Mouse (Mus musculus): ENCODE data around the gene Olfr1043.
"Not testable (repeated sequence)": the region's sequence is repeated elsewhere in the genome, so short reads cannot be mapped to it uniquely, and the experiment has no call there.

The Olfr1043 gene

DNA sequence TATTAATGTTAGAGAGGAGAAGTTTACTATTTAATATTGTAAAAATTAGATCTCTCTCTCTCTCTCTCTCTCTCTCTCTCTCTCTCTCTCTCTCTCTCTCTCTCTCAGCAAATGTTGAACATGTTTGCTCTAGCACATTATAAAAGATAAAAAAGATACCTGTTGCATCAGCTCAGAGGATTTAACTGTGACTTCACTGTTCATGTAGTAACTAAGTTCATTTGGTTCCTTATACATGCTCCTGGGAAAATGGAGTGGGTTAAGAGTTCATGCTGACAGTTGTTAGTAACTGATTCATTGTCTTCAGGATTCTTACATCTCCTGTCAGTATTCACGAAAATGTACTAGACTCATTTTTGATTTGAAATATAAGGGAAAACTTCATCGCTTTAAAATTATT, at the start of gene Olfr1043:
TSS of gene Olfr1043 (minus strand) at position 101 of the 400 bp plus-strand sequence.
- DNase-seq (ENCODE audit: inconsistent age in 2 of 2, low spot score in 1 of 2): no peak

GRCm38 (mm10) chr2:86202909-86203308, 35.6 kb upstream of the Olfr1043 start, which contains the start of gene Olfr1045:
Gene Olfr1045 (minus strand): TSS chr2:86203009.
- DNase-seq (ENCODE audit: inconsistent age in 2 of 2, low spot score in 1 of 2): peak in 1 of 2 experiments; percentile 0

GRCm38 (mm10) chr2:86195863-86196262, 28.5 kb upstream of the Olfr1043 start:
- DNase-seq (ENCODE audit: inconsistent age in 2 of 2, low spot score in 1 of 2): no peak

DNA sequence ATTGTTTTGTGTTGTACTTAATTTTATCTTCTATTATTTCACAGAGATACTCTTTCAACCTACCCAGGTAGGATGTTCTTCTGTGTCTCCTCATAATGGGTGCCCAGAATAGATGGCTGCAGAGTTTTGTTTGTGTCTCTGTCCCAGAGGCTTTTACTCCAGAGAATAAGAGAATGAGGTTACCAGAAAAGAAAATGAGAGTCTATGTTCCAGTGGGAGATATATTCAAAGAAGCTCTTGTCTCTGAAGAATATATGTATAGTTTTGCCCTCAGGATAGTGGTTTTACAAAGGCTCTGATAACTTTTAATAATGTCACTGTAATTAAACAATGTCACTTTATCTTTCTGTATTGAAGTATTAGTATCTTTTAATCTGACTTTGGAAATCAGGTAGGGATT, 18.3 kb upstream of the Olfr1043 start, which contains the start of gene Olfr52:
TSS of gene Olfr52 (minus strand) at position 101 of the 400 bp plus-strand sequence.
- no peak for DNase-seq (ENCODE audit: inconsistent age in 2 of 2, low spot score in 1 of 2)

DNA sequence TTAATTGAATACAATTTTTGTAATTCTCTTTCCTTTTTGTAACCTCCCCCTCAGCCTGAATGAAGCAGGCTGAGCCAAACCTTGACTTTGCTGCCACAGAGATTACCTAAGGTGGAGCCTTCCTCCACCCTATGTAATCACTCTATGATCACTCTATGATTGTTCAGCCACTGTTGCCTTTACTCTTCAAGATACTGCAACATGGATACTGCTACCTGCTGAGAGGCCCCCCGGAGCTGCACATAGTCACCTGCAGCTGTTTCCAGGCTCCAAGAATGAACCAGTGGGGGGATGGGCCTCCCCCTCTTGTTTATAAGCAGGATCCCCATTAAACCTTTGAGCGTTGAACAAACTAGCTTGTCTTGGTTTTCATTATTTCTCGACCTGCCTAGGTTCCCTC, 12.6 kb upstream of the Olfr1043 start:
- no peak for DNase-seq (ENCODE audit: inconsistent age in 2 of 2, low spot score in 1 of 2)

- DNase-seq (ENCODE audit: inconsistent age in 2 of 2, low spot score in 1 of 2): no peak
These were observed 10.4 kb upstream of the Olfr1043 start, which contains the start of gene Olfr1044 for GRCm38 (mm10) chr2:86177720-86178119. Gene Olfr1044 (minus strand): TSS chr2:86177820.

DNA sequence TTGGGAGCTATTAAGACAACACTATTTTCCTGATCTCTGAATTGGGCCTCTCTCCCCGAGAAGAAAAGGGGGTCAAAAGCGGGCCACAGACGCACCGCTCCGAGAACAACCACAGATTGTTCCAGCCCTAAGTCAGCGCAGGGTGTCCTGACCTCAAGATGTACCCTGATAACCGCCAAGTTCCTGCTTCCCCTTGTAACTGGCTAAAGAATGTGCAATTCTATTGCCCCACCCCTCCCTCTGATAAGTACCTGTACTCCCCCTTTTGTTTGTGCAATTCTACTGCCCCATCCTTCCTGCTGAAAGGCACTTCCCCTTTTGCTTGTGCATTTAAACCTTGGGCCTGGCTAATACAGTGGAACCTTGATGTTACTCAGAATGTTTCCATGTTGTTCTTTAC, 8.1 kb upstream of the Olfr1043 start:
- DNase-seq (ENCODE audit: inconsistent age in 2 of 2, low spot score in 1 of 2): not testable (repeated sequence)

- DNase-seq (ENCODE audit: inconsistent age in 2 of 2, low spot score in 1 of 2): no peak
These were observed 5.6 kb downstream of the Olfr1043 start, which contains the start of gene Olfr1042 for GRCm38 (mm10) chr2:86161738-86162137. Gene Olfr1042 (minus strand): TSS chr2:86161838.

GRCm38 (mm10) chr2:86146632-86147031, 20.7 kb downstream of the Olfr1043 start, which contains the start of gene Olfr1040:
Gene Olfr1040 (minus strand): TSS chr2:86146732.
- DNase-seq (ENCODE audit: inconsistent age in 2 of 2, low spot score in 1 of 2): no peak

DNA sequence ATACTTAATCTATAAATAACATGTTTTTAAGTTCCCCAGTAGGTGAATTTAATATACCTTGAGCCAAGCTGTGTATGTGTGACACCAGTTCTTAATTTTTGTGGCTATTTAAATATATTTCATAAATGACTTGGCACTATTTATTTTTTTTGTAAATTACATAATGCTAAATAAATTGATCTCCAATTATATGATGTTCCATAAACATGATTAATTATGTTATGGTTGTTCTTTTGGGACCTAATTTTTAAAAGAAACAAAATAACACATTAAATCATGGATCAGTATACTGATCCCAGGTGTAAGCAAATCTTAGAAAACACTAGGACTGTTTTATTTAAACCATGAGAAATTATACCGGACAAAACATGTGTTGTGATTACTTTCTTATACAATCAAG, 31.5 kb downstream of the Olfr1043 start, which contains the start of gene Olfr1039:
TSS of gene Olfr1039 (minus strand) at position 101 of the 400 bp plus-strand sequence.
- no peak for DNase-seq (ENCODE audit: inconsistent age in 2 of 2, low spot score in 1 of 2)

Data from adrenal gland, adult (tissue).